ENCODE assay signal across 14 mouse cellular contexts in the genomic region with DNA sequence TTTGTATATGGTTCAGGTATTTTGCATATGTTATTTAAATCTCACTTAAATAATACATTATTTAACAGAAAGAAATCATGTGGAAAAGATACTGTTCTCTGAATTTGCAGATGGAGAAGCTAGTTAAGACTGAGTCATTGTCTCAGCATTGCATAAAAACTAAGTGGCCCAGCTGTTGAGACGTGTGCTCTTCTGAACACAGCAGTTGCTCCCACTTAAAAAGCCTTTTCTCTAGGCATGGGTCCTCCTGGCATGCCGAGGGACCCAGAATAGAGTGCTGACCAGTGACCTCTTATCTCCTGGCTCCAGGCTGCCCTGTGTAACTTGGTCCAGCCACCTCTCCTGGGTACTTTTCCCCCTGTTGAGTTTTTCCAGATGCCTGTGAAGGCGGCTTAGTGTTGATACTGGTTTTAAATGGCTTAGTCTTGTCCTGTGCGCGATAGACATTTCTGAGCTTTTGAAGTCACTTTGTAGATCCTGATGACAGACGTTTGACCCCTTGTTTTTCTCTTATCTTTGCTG.
"Had no signal": no experiment of that assay in that cellular context is flagged by ENCODE, and none has a peak within 500 bp of the region (broad histone marks: within the 10 kb centered on the region; RNA-seq: fewer than 3 reads in every experiment).

No protein-coding gene starts in this region.

- H3K4me2 ChIP-seq: limb, embryonic 13.5 days; liver, embryonic 15.5 days; midbrain, embryonic 13.5 days; neural tube, embryonic 15.5 days had no signal

- H3K9me3 ChIP-seq: limb, embryonic 13.5 days; liver, embryonic 15.5 days; midbrain, embryonic 13.5 days; neural tube, embryonic 15.5 days had no signal

- H3K36me3 ChIP-seq: limb, embryonic 13.5 days; liver, embryonic 15.5 days; midbrain, embryonic 13.5 days; neural tube, embryonic 15.5 days had no signal

- H3K27ac ChIP-seq: layer of hippocampus, adult 2 months; limb, embryonic 13.5 days; liver, embryonic 15.5 days; midbrain, embryonic 13.5 days; neural tube, embryonic 15.5 days had no signal

- H3K9ac ChIP-seq: limb, embryonic 13.5 days; liver, embryonic 15.5 days; midbrain, embryonic 13.5 days; neural tube, embryonic 15.5 days had no signal

- H3K27me3 ChIP-seq: liver, embryonic 15.5 days; midbrain, embryonic 13.5 days; neural tube, embryonic 15.5 days had no signal

- ATAC-seq: lung, postnatal 0 days; midbrain, embryonic 13.5 days had no signal

- H3K4me1 ChIP-seq: liver, embryonic 15.5 days; midbrain, embryonic 13.5 days; neural tube, embryonic 15.5 days had no signal

- DNase-seq: kidney, postnatal 10 days; kidney, postnatal 4 days; left cerebral cortex, postnatal 4 days; lung, adult 2 months; lung, postnatal 36 days; right cerebral cortex, adult 18-20 months; right cerebral cortex, postnatal 4 days; thymus, postnatal 4 days had no signal

- H3K4me3 ChIP-seq: layer of hippocampus, adult 2 months; limb, embryonic 13.5 days; liver, embryonic 15.5 days; midbrain, embryonic 13.5 days; neural tube, embryonic 15.5 days had no signal
